ENCODE assay signal across 9 mouse cellular contexts in the genomic region with DNA sequence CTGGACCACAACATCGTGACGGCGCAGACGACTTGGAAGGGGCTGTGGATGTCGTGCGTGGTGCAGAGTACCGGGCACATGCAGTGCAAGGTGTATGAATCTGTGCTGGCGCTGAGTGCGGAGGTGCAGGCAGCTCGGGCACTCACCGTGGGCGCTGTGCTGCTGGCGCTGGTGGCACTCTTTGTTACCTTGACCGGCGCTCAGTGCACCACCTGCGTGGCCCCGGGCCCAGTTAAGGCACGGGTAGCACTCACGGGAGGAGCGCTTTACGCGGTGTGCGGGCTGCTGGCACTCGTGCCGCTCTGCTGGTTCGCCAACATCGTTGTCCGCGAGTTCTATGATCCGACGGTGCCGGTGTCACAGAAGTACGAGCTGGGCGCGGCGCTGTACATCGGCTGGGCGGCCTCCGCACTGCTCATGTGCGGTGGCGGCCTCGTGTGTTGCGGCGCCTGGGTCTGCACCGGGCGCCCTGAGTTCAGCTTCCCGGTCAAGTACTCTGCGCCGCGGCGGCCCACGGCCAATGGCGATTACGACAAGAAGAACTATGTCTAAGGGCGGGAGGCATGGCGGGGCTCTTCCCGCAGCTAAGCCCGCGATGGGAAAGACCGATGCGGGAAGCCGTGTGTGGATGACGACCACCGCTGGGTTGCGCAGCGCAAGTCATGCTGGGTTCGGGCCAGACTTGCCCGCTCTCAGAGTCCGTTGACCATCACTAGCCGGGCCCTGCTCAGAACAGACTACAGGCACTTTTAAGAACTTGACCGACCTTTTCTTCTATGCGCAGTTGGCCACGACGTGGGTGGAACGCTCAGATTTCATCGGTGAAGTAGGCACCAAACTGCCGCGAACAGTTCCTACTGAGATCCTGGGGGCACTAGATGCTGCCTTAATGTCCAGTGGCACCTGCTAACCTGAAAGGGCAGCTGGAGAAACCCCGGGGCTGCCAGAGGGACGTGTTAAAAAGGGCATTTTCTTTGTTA. TPM values are rescaled to one million over a fixed set of nuclear protein-coding genes. Genes with fewer than 3 reads are reported as not detected.
A peak's percentile ranks its signal among the peaks of the same experiment; 100 is the strongest.
DNase-seq lines count a peak whose midpoint lies in the region; ATAC-seq and TF ChIP-seq lines count a peak whose summit lies in the region.
"Had no signal": no experiment of that assay in that cellular context is flagged by ENCODE, and none has a peak within 500 bp of the region (broad histone marks: within the 10 kb centered on the region; RNA-seq: fewer than 3 reads in every experiment).

No protein-coding gene starts in this region.

- peak overlapping the region; percentile 47 for H3K9ac ChIP-seq in hindbrain, embryonic 11.5 days (ENCODE audit: low read depth, low read length)
- peak overlapping the region; percentile 44 for H3K9ac ChIP-seq in liver, postnatal 0 days (replicated peaks)
- H3K9ac ChIP-seq in stomach, embryonic 14.5 days (replicated peaks; ENCODE audit: low read depth, low read length) = peak overlapping the region; percentile 14; the same call in 1 of the 2 replicates

- 3% methylated on average over 80 of the region's 80 CpGs for WGBS in heart, embryonic 10.5 days
- 2% methylated on average over 80 of the region's 80 CpGs for WGBS in hindbrain, embryonic 11.5 days
- 3% methylated on average over 79 of the region's 80 CpGs for WGBS in liver, postnatal 0 days (ENCODE audit: insufficient replicate concordance)
- 3% methylated on average over 80 of the region's 80 CpGs for WGBS in stomach, embryonic 14.5 days

- peak overlapping the region; percentile 60 for H3K4me3 ChIP-seq in heart, embryonic 10.5 days
- peak overlapping the region; percentile 40 for H3K4me3 ChIP-seq in hindbrain, embryonic 11.5 days (ENCODE audit: low read depth, low read length)
- H3K4me3 ChIP-seq in liver, postnatal 0 days (ENCODE audit: low read depth, low read length) = peak overlapping the region; percentile 43
- H3K4me3 ChIP-seq in stomach, embryonic 14.5 days (ENCODE audit: low read depth, low read length) = peak overlapping the region; percentile 38

- peak overlapping the region; percentile 37; the same call in 1 of the 2 replicates for H3K27ac ChIP-seq in heart, embryonic 10.5 days
- H3K27ac ChIP-seq in hindbrain, embryonic 11.5 days (ENCODE audit: low read depth, low read length) = no peak overlapping the region
- H3K27ac ChIP-seq in liver, postnatal 0 days (ENCODE audit: low read depth) = no peak overlapping the region; the same call in 1 of the 2 replicates
- H3K27ac ChIP-seq in stomach, embryonic 14.5 days (ENCODE audit: low read length) = no peak overlapping the region

- DNase-seq in heart, embryonic 10.5 days (ENCODE audit: low spot score) = no peak
- no peak for DNase-seq in heart, adult 9 months (ENCODE audit: low spot score in 2 of 2)
- peak; percentile 32 for DNase-seq in embryo, embryonic 10.5 days (ENCODE audit: low spot score)
- peak; percentile 57 for DNase-seq in hindbrain, embryonic 11.5 days (ENCODE audit: low spot score)
- no peak for DNase-seq in liver, postnatal 0 days
- no peak for DNase-seq in left cerebral cortex, adult 11 months (ENCODE audit: low spot score)
- no peak for DNase-seq in left cerebral cortex, postnatal 4 days

- intact Hi-C loops in left cerebral cortex, postnatal 4 days (cut with DNase I) = no loop called here

- peak; percentile 55; the same call in 1 of the 2 replicates for ATAC-seq in hindbrain, embryonic 11.5 days (ENCODE audit: low FRiP score)
- ATAC-seq in liver, postnatal 0 days = peak; percentile 22; the same call in 1 of the 2 replicates
- ATAC-seq in stomach, embryonic 14.5 days (ENCODE audit: insufficient number of reproducible peaks, insufficient read depth, low FRiP score, low read depth) = peak; percentile 26; the same call in 1 of the 2 replicates

- no peaks in the 10 kb centered on the region; the same call in 1 of the 2 replicates for H3K9me3 ChIP-seq in heart, embryonic 10.5 days
- no peaks in the 10 kb centered on the region for H3K9me3 ChIP-seq in hindbrain, embryonic 11.5 days (ENCODE audit: control insufficient read depth, low read length)
- H3K9me3 ChIP-seq in liver, postnatal 0 days (ENCODE audit: low read length) = no peaks in the 10 kb centered on the region
- H3K9me3 ChIP-seq in stomach, embryonic 14.5 days (ENCODE audit: control insufficient read depth, low read depth, low read length) = no peaks in the 10 kb centered on the region

- peaks cover 60% of the 10 kb centered on the region for H3K27me3 ChIP-seq in heart, embryonic 10.5 days (ENCODE audit: insufficient read depth, poor library complexity, severe bottlenecking)
- peaks cover 40% of the 10 kb centered on the region for H3K27me3 ChIP-seq in hindbrain, embryonic 11.5 days (ENCODE audit: control insufficient read depth, insufficient read depth, low read length)
- H3K27me3 ChIP-seq in liver, postnatal 0 days (ENCODE audit: insufficient read depth, low read length) = peaks cover 35% of the 10 kb centered on the region
- peaks cover 32% of the 10 kb centered on the region for H3K27me3 ChIP-seq in stomach, embryonic 14.5 days (ENCODE audit: control insufficient read depth, insufficient read depth, low read length)

- TF ChIP-seq EP300 in liver, postnatal 0 days (IDR thresholded peaks at IDR 0.05; ENCODE audit: low read depth) = no peak

- H3K4me1 ChIP-seq in heart, embryonic 10.5 days = peaks cover 31% of the 10 kb centered on the region
- H3K4me1 ChIP-seq in hindbrain, embryonic 11.5 days (replicated peaks; ENCODE audit: control insufficient read depth, insufficient read depth, low read length) = peaks cover 5% of the 10 kb centered on the region; the same call in 1 of the 2 replicates
- H3K4me1 ChIP-seq in liver, postnatal 0 days (ENCODE audit: insufficient read depth) = peaks cover 6% of the 10 kb centered on the region; the same call in 1 of the 2 replicates
- H3K4me1 ChIP-seq in stomach, embryonic 14.5 days (ENCODE audit: control insufficient read depth, insufficient read depth, low read length) = peaks cover 9% of the 10 kb centered on the region

- TF ChIP-seq CTCF in liver, postnatal 0 days (IDR thresholded peaks at IDR 0.05; ENCODE audit: low read depth) = 0 out of 2 replicates have a peak, but pooled peaks have one; percentile 1

- H3K4me2 ChIP-seq in hindbrain, embryonic 11.5 days (replicated peaks; ENCODE audit: low read depth, low read length) = peak overlapping the region; percentile 60
- peak overlapping the region; percentile 57 for H3K4me2 ChIP-seq in liver, postnatal 0 days (ENCODE audit: low read depth, low read length)
- H3K4me2 ChIP-seq in stomach, embryonic 14.5 days (replicated peaks; ENCODE audit: low read depth, low read length) = peak overlapping the region; percentile 49

- peaks cover 25% of the 10 kb centered on the region for H3K36me3 ChIP-seq in heart, embryonic 10.5 days
- no peaks in the 10 kb centered on the region for H3K36me3 ChIP-seq in hindbrain, embryonic 11.5 days (ENCODE audit: control insufficient read depth, insufficient read depth, low read length)
- peaks cover 6% of the 10 kb centered on the region; the same call in 1 of the 2 replicates for H3K36me3 ChIP-seq in liver, postnatal 0 days (replicated peaks; ENCODE audit: insufficient read depth, low read length)
- H3K36me3 ChIP-seq in stomach, embryonic 14.5 days (ENCODE audit: control insufficient read depth, insufficient read depth, low read length) = peaks cover 4% of the 10 kb centered on the region; the same call in 1 of the 2 replicates

RNA-seq across cellular contexts. Expression of a gene that starts 0.7 kb away (rescaled TPM):
- 3.2 and 18.4 TPM in 2 replicates for polyA plus RNA-seq in heart, embryonic 10.5 days (2016; fragmentation: Nextera tagmentation; extraction: Ambion mirVana)
- 25.2 and 31.3 TPM in 2 replicates for polyA plus RNA-seq in hindbrain, embryonic 11.5 days (2014; fragmentation: Nextera tagmentation; extraction: Ambion mirVana)
- polyA plus RNA-seq in liver, postnatal 0 days (2015; fragmentation: Nextera tagmentation; extraction: Ambion mirVana) = 11.5 and 13.9 TPM in 2 replicates
- polyA plus RNA-seq in stomach, embryonic 14.5 days (2014; fragmentation: Nextera tagmentation; extraction: Ambion mirVana) = 15.5 and 17.9 TPM in 2 replicates
- total RNA-seq in left cerebral cortex, postnatal 4 days (2021) = 10 to 100 TPM; 84.4 to 97.1 TPM
- total RNA-seq: MEL had no signal

RNA-seq across cellular contexts. Expression of a gene that starts 34.2 kb away (rescaled TPM):
- 77.4 and 85.2 TPM in 2 replicates for polyA plus RNA-seq in heart, embryonic 10.5 days (2016; fragmentation: Nextera tagmentation; extraction: Ambion mirVana)
- 89.0 and 96.1 TPM in 2 replicates for polyA plus RNA-seq in hindbrain, embryonic 11.5 days (2014; fragmentation: Nextera tagmentation; extraction: Ambion mirVana)
- 39.2 and 41.0 TPM in 2 replicates for polyA plus RNA-seq in liver, postnatal 0 days (2015; fragmentation: Nextera tagmentation; extraction: Ambion mirVana)
- polyA plus RNA-seq in stomach, embryonic 14.5 days (2014; fragmentation: Nextera tagmentation; extraction: Ambion mirVana) = 85.4 and 85.7 TPM in 2 replicates
- 100 to 1,000 TPM in 1 of 2 experiments, 10 to 100 TPM in 1; 95.2 to 107 TPM for total RNA-seq in left cerebral cortex, postnatal 4 days (2021)

RNA-seq across cellular contexts. Expression of a gene that starts 34.4 kb away (rescaled TPM):
- 50.8 and 58.4 TPM in 2 replicates for polyA plus RNA-seq in heart, embryonic 10.5 days (2016; fragmentation: Nextera tagmentation; extraction: Ambion mirVana)
- polyA plus RNA-seq in hindbrain, embryonic 11.5 days (2014; fragmentation: Nextera tagmentation; extraction: Ambion mirVana) = 50.8 and 54.8 TPM in 2 replicates
- 15.8 and 18.7 TPM in 2 replicates for polyA plus RNA-seq in liver, postnatal 0 days (2015; fragmentation: Nextera tagmentation; extraction: Ambion mirVana)
- polyA plus RNA-seq in stomach, embryonic 14.5 days (2014; fragmentation: Nextera tagmentation; extraction: Ambion mirVana) = 43.1 and 43.8 TPM in 2 replicates
- 1 to 10 TPM; 4.9 TPM for total RNA-seq in left cerebral cortex, postnatal 4 days (2021)

RNA-seq across cellular contexts. Expression of a gene that starts 59.0 kb away (rescaled TPM):
- polyA plus RNA-seq in heart, embryonic 10.5 days (2016; fragmentation: Nextera tagmentation; extraction: Ambion mirVana) = 41.3 and 47.4 TPM in 2 replicates
- polyA plus RNA-seq in hindbrain, embryonic 11.5 days (2014; fragmentation: Nextera tagmentation; extraction: Ambion mirVana) = 19.8 and 25.6 TPM in 2 replicates
- polyA plus RNA-seq in liver, postnatal 0 days (2015; fragmentation: Nextera tagmentation; extraction: Ambion mirVana) = 9.7 and 11.8 TPM in 2 replicates
- polyA plus RNA-seq in stomach, embryonic 14.5 days (2014; fragmentation: Nextera tagmentation; extraction: Ambion mirVana) = 37.4 and 47.6 TPM in 2 replicates
- 10 to 100 TPM; 20.2 to 21.9 TPM for total RNA-seq in left cerebral cortex, postnatal 4 days (2021)

RNA-seq across cellular contexts. Expression of a gene that starts 59.0 kb away (rescaled TPM):
- polyA plus RNA-seq in heart, embryonic 10.5 days (2016; fragmentation: Nextera tagmentation; extraction: Ambion mirVana) = not detected in 2 replicates
- not detected in 2 replicates for polyA plus RNA-seq in hindbrain, embryonic 11.5 days (2014; fragmentation: Nextera tagmentation; extraction: Ambion mirVana)
- polyA plus RNA-seq in liver, postnatal 0 days (2015; fragmentation: Nextera tagmentation; extraction: Ambion mirVana) = not detected in 2 replicates
- not detected in 2 replicates for polyA plus RNA-seq in stomach, embryonic 14.5 days (2014; fragmentation: Nextera tagmentation; extraction: Ambion mirVana)
- total RNA-seq in left cerebral cortex, postnatal 4 days (2021) = 10 to 100 TPM in 1 of 2 experiments, 1 to 10 TPM in 1; 8.9 to 14.3 TPM

Comparison
In these comparisons a context has a peak if more than half of its experiments do, and no peak if none do; other contexts are left out.
1. DNase-seq: peak in embryo, embryonic 10.5 days (single experiment) and hindbrain, embryonic 11.5 days (single experiment); none in heart, embryonic 10.5 days (single experiment), heart, adult 9 months (0 of 2), liver, postnatal 0 days (single experiment), left cerebral cortex, adult 11 months (single experiment) and left cerebral cortex, postnatal 4 days (single experiment).
2. Peak in every context shown above with its lines, with median percentiles within 50 percentile points of each other: H3K4me3 ChIP-seq, ATAC-seq, H3K4me2 ChIP-seq and H3K9ac ChIP-seq.